Mouse (Mus musculus) limb, embryonic 13.5 days (tissue): ENCODE results near the gene Ppp1r16b. TPM values are rescaled to one million over a fixed set of nuclear protein-coding genes. Genes with fewer than 3 reads are reported as not detected.

Experiments used
- ATAC-seq: fragments of 200-750 bp; cut with Nextera tagmentation; 2 replicates; pipeline ENCODE4 v1.8.0; 2017; ENCODE audit warnings: low read depth, moderate number of reproducible peaks, moderate TSS enrichment; ENCODE audit not compliant: low FRiP score
- H3K27ac ChIP-seq: fragments of 300-500 bp; sonication (generic); 2 replicates; pipeline ENCODE4 v1.5.1; 2015; ENCODE audit warnings: inconsistent platforms, mild to moderate bottlenecking, moderate library complexity
- H3K27me3 ChIP-seq: fragments of 300-500 bp; sonication (generic); 2 replicates; pipeline ENCODE4 v1.6.1; 2015; ENCODE audit warnings: mild to moderate bottlenecking, inconsistent platforms
- H3K36me3 ChIP-seq: fragments of 300-500 bp; sonication (generic); 2 replicates; pipeline ENCODE4 v1.6.1; 2015; ENCODE audit warnings: inconsistent platforms, mild to moderate bottlenecking, moderate library complexity
- H3K4me1 ChIP-seq: fragments of 300-500 bp; sonication (generic); 2 replicates; pipeline ENCODE4 v1.6.1; 2015; ENCODE audit warnings: inconsistent platforms
- H3K4me2 ChIP-seq: fragments of 300-500 bp; sonication (generic); replicated peaks from 2 replicates; pipeline ENCODE4 v1.6.1; 2015; ENCODE audit warnings: inconsistent platforms, mild to moderate bottlenecking, moderate library complexity
- H3K4me3 ChIP-seq: fragments of 300-500 bp; sonication (generic); 2 replicates; pipeline ENCODE4 v1.5.1; 2015; ENCODE audit warnings: moderate library complexity, mild to moderate bottlenecking, inconsistent platforms
- H3K9ac ChIP-seq: fragments of 300-500 bp; sonication (generic); 2 replicates; pipeline ENCODE4 v1.6.1; 2015; ENCODE audit warnings: mild to moderate bottlenecking, inconsistent platforms
- H3K9me3 ChIP-seq: fragments of 300-500 bp; sonication (generic); 2 replicates; pipeline ENCODE4 v1.6.1; 2016; ENCODE audit warnings: inconsistent platforms
- WGBS: fragments of 180-500 bp; shearing (Covaris S2); methylation state at CpG from one replicate; pipeline ENCODE4 v1.1.7; 2015; 5-methylcytosine and 5-hydroxymethylcytosine counted together
- polyA plus RNA-seq: library from polyadenylated mRNA; unstranded; fragments of >200 nt; fragmentation: Nextera tagmentation; extraction: Ambion mirVana; gene quantifications from 2 replicates; pipeline ENCODE4 v1.2.1, GENCODE M21; 2015

Ppp1r16b gene
- polyA plus RNA-seq = 3.5 and 4.0 TPM in 2 replicates

DNA sequence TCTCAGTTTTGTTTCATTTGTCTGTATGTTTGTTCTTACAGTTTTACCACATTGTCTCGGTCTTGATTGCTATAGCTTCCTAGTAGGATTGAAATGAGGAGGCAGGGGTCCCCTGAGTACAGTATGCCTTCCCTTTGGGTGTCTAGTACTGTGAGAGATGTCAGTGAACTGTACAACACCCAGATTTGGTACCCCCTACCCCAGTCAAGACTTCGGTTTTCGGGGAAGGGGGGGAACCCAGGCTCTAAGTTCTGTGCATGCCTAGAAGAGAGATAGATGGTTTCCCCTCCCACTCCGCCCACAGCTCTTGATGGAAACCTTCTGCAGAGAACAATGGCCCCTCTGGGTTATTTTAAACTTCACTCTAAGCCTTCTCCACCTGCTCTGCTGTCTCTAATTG is at the start of gene Ppp1r16b:
TSS of gene Ppp1r16b (plus strand) at position 301 of the 400 bp plus-strand sequence.
- Histone ChIP-seq H3K4me1 (peaks cover 26% of the 10 kb centered on the region), H3K4me2 (no peak within 1 kb of the TSS), H3K27ac (no peak within 1 kb of the TSS), H3K27me3 (peaks cover 57% of the 10 kb centered on the region), H3K9me3 (no peaks in the 10 kb centered on the region), H3K9ac (no peak within 1 kb of the TSS), H3K4me3 (no peak within 1 kb of the TSS), H3K36me3 (no peaks in the 10 kb centered on the region)
- no peak for ATAC-seq
- 73% methylated on average over 4 of the region's 4 CpGs for WGBS

DNA sequence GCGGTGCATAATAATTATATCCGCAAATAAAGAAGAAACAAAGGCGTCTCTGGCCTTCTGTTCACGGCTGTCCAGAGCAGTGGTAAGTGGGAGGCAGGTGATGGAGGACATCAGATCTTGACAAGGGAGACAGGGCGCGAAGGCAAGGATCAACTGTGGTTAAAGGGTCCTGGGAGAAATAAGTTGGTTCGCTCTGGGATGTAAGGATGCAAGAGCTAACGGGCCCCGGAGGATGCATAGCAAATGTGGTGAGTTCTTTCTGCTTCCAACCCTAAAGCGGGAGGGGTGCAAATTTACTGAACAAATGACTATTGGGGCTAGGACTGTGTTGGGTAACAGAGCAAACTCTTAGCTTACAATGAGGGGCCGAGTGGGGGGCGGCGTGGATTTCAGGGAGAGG is 49.5 kb upstream of the Ppp1r16b start:
- Histone ChIP-seq H3K4me3 (no peak overlapping the region), H3K9me3 (no peaks in the 10 kb centered on the region), H3K27ac (no peak overlapping the region), H3K36me3 (no peaks in the 10 kb centered on the region), H3K4me2 (no peak overlapping the region), H3K27me3 (peaks cover 99% of the 10 kb centered on the region), H3K9ac (no peak overlapping the region), H3K4me1 (peaks cover 33% of the 10 kb centered on the region)
- WGBS = 3% methylated on average over 13 of the region's 13 CpGs
- no peak for ATAC-seq

DNA sequence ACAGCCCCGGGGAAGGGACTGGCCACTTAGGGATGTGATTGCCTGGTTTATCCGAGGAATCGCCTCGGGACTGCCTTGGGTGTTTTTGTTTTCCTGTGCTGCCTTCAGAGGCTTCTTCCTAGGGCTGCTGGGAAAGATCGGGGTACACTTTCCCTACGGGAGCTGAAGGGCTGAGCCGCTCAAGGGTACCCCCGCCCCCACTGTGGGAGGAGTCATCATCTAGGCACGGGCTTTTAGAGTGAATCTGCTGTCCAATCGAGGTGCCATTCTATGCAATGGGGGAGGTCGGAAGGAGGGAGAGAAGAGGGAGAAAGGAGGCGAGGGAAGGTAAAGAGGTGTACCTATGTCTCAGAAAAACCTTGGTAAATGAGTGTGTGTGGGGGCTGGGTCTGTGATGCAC is 48.9 kb upstream of the Ppp1r16b start:
- ATAC-seq = no peak
- H3K36me3 ChIP-seq = no peaks in the 10 kb centered on the region
- peaks cover 99% of the 10 kb centered on the region for H3K27me3 ChIP-seq
- 0 out of 2 replicates have a peak overlapping the region, but pooled peaks have one; percentile 14 for H3K4me2 ChIP-seq
- no peak overlapping the region for H3K27ac ChIP-seq
- H3K9me3 ChIP-seq = no peaks in the 10 kb centered on the region
- H3K9ac ChIP-seq = no peak overlapping the region
- no peak overlapping the region; the same call in 1 of the 2 replicates for H3K4me3 ChIP-seq
- H3K4me1 ChIP-seq = peaks cover 28% of the 10 kb centered on the region
- under 1% methylated on average over 12 of the region's 12 CpGs for WGBS

DNA sequence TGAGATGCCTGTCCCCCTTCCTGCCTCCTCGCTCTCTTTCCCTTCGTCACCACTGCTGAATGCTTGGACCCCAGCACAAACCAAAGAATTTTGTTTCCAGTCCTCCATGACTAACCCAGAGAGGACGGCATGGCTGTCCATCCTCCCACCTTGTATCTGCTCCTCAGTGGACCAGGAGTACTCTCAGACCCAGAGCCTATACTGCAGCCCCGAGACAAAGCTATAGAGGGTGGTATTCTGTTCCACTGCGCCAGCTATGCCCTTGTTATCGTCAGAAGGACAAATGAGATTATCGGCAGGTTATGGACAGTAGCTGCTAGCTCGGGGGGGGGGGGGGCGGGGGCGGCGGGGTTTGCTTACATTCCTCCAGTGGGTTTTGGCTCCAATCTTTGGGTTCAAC is 48.4 kb upstream of the Ppp1r16b start:
- Histone ChIP-seq H3K27me3 (peaks cover 99% of the 10 kb centered on the region), H3K4me1 (peaks cover 26% of the 10 kb centered on the region), H3K9ac (no peak overlapping the region), H3K4me2 (no peak overlapping the region), H3K9me3 (no peaks in the 10 kb centered on the region), H3K4me3 (no peak overlapping the region), H3K27ac (no peak overlapping the region), H3K36me3 (no peaks in the 10 kb centered on the region)
- ATAC-seq = no peak
- 10% methylated on average over 11 of the region's 11 CpGs for WGBS

DNA sequence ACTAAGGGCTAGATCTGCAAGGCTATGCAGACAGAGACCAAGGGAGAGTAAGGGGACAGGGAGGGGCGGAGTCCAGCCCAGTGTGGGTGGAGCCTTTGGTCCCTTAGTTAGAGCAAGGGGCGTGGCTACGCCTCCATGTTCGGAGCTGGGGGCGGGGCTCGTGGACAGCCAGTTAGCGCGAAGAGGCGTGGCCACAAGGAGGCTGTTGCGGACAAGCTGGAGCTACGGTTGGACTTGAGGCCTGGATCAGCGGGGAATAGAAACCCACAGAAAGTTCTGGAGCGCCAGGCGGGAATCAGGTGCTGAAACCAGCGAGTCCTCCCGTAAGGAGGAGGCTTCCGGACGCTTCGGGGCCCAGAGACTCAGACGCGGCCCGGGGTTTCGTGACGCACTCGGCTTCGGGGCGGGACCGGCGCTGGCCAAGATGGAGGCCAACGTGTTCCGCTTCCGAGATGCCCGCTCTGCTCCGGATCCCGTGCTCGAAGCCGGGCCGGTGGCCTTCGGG is 40.4 kb upstream of the Ppp1r16b start, which contains the start of gene Actr5:
TSS of gene Actr5 (plus strand) at position 171 of the 505 bp plus-strand sequence.
- H3K9ac ChIP-seq = peak within 1 kb of the TSS; percentile 77
- H3K4me3 ChIP-seq = peak within 1 kb of the TSS; percentile 87
- peak within 1 kb of the TSS; percentile 81 for H3K27ac ChIP-seq
- H3K27me3 ChIP-seq = peaks cover 30% of the 10 kb centered on the region
- peak within 1 kb of the TSS; percentile 89 for H3K4me2 ChIP-seq
- H3K9me3 ChIP-seq = no peaks in the 10 kb centered on the region
- under 1% methylated on average over 39 of the region's 39 CpGs for WGBS
- ATAC-seq = peak; percentile 94
- H3K36me3 ChIP-seq = peaks cover 29% of the 10 kb centered on the region
- peaks cover 16% of the 10 kb centered on the region for H3K4me1 ChIP-seq

DNA sequence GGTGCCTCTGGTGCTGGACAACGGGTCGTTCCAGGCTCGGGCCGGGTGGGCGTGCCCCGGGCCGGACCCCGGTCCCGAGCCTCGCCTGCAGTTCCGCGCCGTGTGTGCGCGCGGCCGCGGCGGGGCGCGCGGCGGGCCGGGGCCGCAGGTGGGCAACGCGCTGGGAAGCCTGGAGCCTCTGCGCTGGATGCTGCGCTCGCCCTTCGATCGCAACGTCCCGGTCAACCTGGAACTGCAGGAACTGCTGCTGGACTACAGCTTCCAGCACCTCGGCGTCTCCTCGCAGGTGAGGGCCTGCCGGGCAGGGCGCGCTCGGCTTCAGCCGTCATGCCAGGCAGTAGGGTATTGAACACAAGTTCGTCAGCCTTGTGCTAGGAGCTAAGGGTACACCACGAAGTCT is 40.0 kb upstream of the Ppp1r16b start:
- H3K27ac ChIP-seq = peak overlapping the region; percentile 81
- WGBS = under 1% methylated on average over 44 of the region's 44 CpGs
- peak overlapping the region; percentile 89 for H3K4me2 ChIP-seq
- peak; percentile 59 for ATAC-seq
- peaks cover 33% of the 10 kb centered on the region for H3K36me3 ChIP-seq
- no peaks in the 10 kb centered on the region for H3K9me3 ChIP-seq
- peaks cover 16% of the 10 kb centered on the region for H3K4me1 ChIP-seq
- H3K4me3 ChIP-seq = peak overlapping the region; percentile 87
- peak overlapping the region; percentile 77 for H3K9ac ChIP-seq
- peaks cover 25% of the 10 kb centered on the region for H3K27me3 ChIP-seq

DNA sequence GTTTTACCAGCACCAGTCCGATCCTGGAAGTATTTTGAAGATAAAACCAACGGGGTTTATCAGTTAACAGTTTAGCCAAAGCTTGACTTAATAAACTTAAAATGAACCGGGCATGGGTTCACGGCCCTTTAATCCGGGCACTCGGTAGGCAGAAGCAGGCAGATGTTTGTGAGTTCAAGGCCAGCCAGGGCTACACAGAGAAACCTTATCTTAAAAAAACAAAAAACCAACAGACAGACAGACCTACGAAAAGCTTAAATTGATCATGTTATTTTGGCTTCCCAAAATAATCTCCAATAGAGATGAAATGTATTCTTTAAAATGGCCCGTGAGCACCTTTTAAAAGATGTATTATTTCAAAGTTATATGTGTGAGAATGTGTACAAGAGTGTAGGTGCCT is 39.5 kb upstream of the Ppp1r16b start:
- no peak for ATAC-seq
- Histone ChIP-seq H3K27ac (no peak overlapping the region), H3K9me3 (no peaks in the 10 kb centered on the region), H3K4me3 (peak overlapping the region; percentile 87), H3K4me2 (peak overlapping the region; percentile 89), H3K36me3 (peaks cover 38% of the 10 kb centered on the region), H3K9ac (peak overlapping the region; percentile 77), H3K4me1 (peaks cover 16% of the 10 kb centered on the region), H3K27me3 (peaks cover 21% of the 10 kb centered on the region)
- WGBS = 41% methylated on average over 8 of the region's 8 CpGs

DNA sequence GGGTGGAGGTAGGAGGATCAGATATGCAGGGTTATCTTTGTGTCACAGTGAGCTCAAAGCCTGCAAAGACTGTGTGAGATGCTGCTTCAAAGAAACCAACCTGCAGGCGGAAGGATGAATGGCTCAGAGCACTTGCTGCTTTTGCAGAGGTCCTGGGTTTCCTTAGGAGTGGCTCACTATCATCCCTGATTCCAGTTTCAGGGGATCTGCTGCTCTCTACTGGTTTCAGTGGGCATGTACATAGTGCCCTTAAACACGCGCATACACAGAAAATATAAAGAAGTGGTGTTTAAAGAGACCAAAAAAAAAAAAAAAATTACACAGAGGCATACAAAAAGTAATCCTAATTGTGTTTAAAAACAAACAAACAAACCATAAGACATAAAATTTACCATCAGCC is 36.3 kb upstream of the Ppp1r16b start:
- WGBS = 82% methylated on average over 3 of the region's 3 CpGs
- no peak overlapping the region for H3K4me2 ChIP-seq
- no peak for ATAC-seq
- H3K9ac ChIP-seq = no peak overlapping the region
- peaks cover 69% of the 10 kb centered on the region for H3K36me3 ChIP-seq
- H3K4me3 ChIP-seq = no peak overlapping the region
- H3K4me1 ChIP-seq = peaks cover 16% of the 10 kb centered on the region
- H3K27me3 ChIP-seq = no peaks in the 10 kb centered on the region
- H3K27ac ChIP-seq = no peak overlapping the region
- no peaks in the 10 kb centered on the region for H3K9me3 ChIP-seq

DNA sequence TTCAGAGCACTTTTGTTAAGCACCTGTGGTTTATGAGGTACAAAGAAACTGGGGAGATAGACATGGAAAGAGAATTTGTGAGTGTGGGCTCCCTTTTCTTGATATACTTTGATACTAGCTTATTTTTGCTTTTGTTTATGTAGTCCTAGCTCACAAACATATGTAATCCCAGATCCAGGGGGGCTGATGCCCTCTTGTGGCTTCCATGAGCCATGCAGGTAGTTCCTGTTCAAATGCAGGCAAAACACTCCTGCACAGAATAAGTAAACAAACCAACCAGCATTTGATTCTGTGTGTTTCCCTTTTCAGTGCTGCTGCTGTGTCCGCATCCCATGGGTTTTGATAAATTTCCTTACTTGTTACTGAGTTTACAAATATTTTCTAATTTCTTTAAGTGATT is 35.8 kb upstream of the Ppp1r16b start:
- H3K27ac ChIP-seq = no peak overlapping the region
- peaks cover 72% of the 10 kb centered on the region for H3K36me3 ChIP-seq
- no peaks in the 10 kb centered on the region for H3K27me3 ChIP-seq
- no peak overlapping the region for H3K4me2 ChIP-seq
- 69% methylated on average over 1 of the region's 1 CpGs for WGBS
- no peaks in the 10 kb centered on the region for H3K9me3 ChIP-seq
- peaks cover 16% of the 10 kb centered on the region for H3K4me1 ChIP-seq
- no peak for ATAC-seq
- H3K9ac ChIP-seq = no peak overlapping the region
- H3K4me3 ChIP-seq = no peak overlapping the region

DNA sequence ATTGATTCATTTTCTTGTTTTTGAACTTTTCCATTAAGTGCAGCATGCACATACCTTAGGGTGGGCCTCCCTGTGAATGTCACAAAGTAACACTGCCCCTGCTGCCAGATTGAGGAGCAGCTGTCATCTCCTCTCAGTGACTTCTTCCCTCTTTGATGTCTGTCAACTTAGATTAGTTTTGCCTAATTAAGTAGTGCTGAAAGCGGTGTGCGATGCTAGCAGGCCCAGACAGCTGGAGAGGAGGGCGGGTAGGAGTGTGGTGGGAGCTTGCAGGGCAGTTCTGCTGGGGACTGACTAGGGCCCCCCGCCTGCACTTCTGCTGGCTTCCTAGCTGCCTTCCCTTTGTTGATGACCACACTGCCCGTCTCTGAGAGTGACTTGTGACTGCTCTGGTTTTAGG is 33.3 kb upstream of the Ppp1r16b start:
- ATAC-seq = no peak
- Histone ChIP-seq H3K4me3 (no peak overlapping the region), H3K4me2 (no peak overlapping the region), H3K9me3 (no peaks in the 10 kb centered on the region), H3K27ac (no peak overlapping the region), H3K36me3 (peaks cover 90% of the 10 kb centered on the region), H3K27me3 (no peaks in the 10 kb centered on the region), H3K9ac (no peak overlapping the region), H3K4me1 (peaks cover under 1% of the 10 kb centered on the region)
- WGBS = 85% methylated on average over 5 of the region's 5 CpGs

DNA sequence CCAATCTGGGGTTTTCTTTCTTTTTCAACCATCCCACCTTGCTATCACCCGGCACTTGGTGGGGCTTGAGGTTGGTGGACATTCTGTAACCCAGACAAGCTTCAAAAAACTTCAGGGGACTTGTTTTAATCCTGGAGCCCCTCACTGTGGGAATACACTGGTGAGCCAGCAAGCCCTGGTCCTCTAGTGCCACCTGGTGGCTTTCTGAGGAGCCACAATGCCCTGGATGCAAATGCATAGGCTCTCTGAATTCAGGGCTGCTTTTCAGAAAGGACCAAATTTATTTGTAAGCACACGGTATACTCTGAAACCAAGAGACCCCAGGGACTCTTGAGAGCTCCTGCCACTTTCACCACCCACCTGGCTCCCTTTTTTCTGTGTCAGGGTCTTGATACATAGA is 23.3 kb upstream of the Ppp1r16b start:
- no peaks in the 10 kb centered on the region for H3K27me3 ChIP-seq
- H3K9ac ChIP-seq = no peak overlapping the region
- H3K4me3 ChIP-seq = no peak overlapping the region
- no peak overlapping the region for H3K4me2 ChIP-seq
- WGBS = 12% methylated on average over 2 of the region's 2 CpGs
- no peaks in the 10 kb centered on the region for H3K4me1 ChIP-seq
- H3K9me3 ChIP-seq = peaks cover 7% of the 10 kb centered on the region; the same call in 1 of the 2 replicates
- ATAC-seq = no peak
- no peak overlapping the region for H3K27ac ChIP-seq
- H3K36me3 ChIP-seq = peaks cover 44% of the 10 kb centered on the region

DNA sequence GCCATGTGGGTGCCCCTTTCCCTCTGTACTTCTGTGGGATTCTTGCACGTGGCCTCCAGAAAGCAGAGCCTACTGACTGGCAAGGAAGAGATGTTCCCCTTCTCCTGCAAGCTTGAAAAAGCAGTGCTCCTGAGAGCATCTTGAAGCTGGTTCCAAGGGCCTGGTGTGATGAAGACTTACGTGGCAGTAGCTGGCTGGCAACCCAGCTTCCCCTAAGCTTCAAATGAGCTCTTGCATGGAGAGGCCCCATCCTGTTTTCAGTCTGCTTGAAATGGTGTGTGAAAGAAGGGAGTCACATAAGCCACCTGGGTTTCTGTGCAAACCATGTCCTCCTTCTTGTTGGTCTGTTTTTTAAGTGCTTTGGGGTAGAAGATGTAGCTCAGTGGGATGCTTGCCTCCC is 22.6 kb upstream of the Ppp1r16b start:
- H3K9me3 ChIP-seq = peaks cover 7% of the 10 kb centered on the region; the same call in 1 of the 2 replicates
- H3K36me3 ChIP-seq = peaks cover 37% of the 10 kb centered on the region
- no peaks in the 10 kb centered on the region for H3K27me3 ChIP-seq
- no peak overlapping the region for H3K4me3 ChIP-seq
- WGBS = 91% methylated on average over 2 of the region's 2 CpGs
- ATAC-seq = no peak
- no peak overlapping the region for H3K4me2 ChIP-seq
- no peaks in the 10 kb centered on the region for H3K4me1 ChIP-seq
- H3K27ac ChIP-seq = no peak overlapping the region
- H3K9ac ChIP-seq = no peak overlapping the region

DNA sequence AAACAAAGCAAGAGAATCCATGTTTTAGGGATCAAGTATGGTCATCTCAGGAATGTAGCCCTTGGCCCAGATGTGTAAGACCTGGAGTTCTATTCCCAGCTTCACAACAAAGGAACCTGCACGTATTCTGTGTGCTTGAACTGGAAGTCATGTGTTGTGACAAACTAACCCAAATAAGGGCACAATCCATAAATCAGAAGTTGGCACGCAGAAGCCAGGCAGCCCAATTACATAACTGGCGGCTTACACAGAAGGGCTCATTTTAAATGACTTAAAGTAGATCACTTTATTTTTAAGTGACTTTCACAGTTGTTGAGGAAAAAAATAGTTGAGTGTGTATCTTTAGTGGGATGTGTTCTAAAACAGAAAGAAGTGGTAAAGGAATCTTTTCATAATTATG is 21.4 kb upstream of the Ppp1r16b start:
- WGBS = 71% methylated on average over 3 of the region's 3 CpGs
- H3K9me3 ChIP-seq = peaks cover 7% of the 10 kb centered on the region; the same call in 1 of the 2 replicates
- no peak overlapping the region for H3K4me3 ChIP-seq
- H3K4me1 ChIP-seq = no peaks in the 10 kb centered on the region
- no peaks in the 10 kb centered on the region for H3K27me3 ChIP-seq
- no peak overlapping the region for H3K4me2 ChIP-seq
- no peak for ATAC-seq
- H3K36me3 ChIP-seq = peaks cover 25% of the 10 kb centered on the region
- H3K27ac ChIP-seq = no peak overlapping the region
- no peak overlapping the region for H3K9ac ChIP-seq
